Mouse (Mus musculus) ES-E14 (cell line): ENCODE results near the gene Zfp618. TPM values are rescaled to one million over a fixed set of nuclear protein-coding genes. Genes with fewer than 3 reads are reported as not detected.

Experiments
- DNase-seq: peaks from one replicate; pipeline ENCODE4 v3.0.0-alpha.2; 2013; ENCODE audit warnings: low read depth, low spot score
- H3K27ac ChIP-seq: 2 replicates; pipeline ENCODE4 v1.5.1; 2012; ENCODE audit warnings: low read depth, mild to moderate bottlenecking, low read length, moderate library complexity, mixed read lengths; ENCODE audit not compliant: poor library complexity, insufficient read depth, severe bottlenecking
- H3K36me3 ChIP-seq: 2 replicates; pipeline ENCODE4 v1.6.1; 2012; ENCODE audit warnings: mild to moderate bottlenecking, low read length, moderate library complexity, mixed read lengths; ENCODE audit not compliant: control insufficient read depth, poor library complexity, insufficient read depth, severe bottlenecking
- H3K4me1 ChIP-seq, 2 experiments: fragments of 150-350 bp in 1 of 2; sonication (generic) in 1 of 2; 2 replicates each; pipeline ENCODE4 v1.6.1; 2012; ENCODE audit warnings: low read length in 2 of 2, mild to moderate bottlenecking in 1 of 2, mixed read lengths in 1 of 2; ENCODE audit not compliant: control insufficient read depth in 2 of 2, insufficient read depth in 2 of 2, poor library complexity in 1 of 2
- H3K4me3 ChIP-seq, 2 experiments: fragments of 150-350 bp in 1 of 2; sonication (generic) in 1 of 2; 2 replicates each; pipeline ENCODE4 v1.5.1; 2012; ENCODE audit warnings: low read length in 2 of 2, low read depth in 1 of 2, mild to moderate bottlenecking in 1 of 2, mixed read lengths in 1 of 2; ENCODE audit not compliant: insufficient read depth in 1 of 2, poor library complexity in 1 of 2, severe bottlenecking in 1 of 2
- H3K9ac ChIP-seq: 2 replicates; pipeline ENCODE4 v1.6.1; 2012; ENCODE audit warnings: low read depth, mild to moderate bottlenecking, low read length, mixed read lengths; ENCODE audit not compliant: poor library complexity, insufficient read depth, severe bottlenecking
- H3K9me3 ChIP-seq: fragments of 150-350 bp; sonication (generic); 2 replicates; pipeline ENCODE4 v1.6.1; 2012; ENCODE audit warnings: low read depth, mild to moderate bottlenecking, low read length; ENCODE audit not compliant: control insufficient read depth, insufficient read depth
- CHD2 ChIP-seq: IDR thresholded peaks from 2 replicates; pipeline ENCODE4 v1.6.1; 2014; ENCODE audit warnings: mild to moderate bottlenecking, low read depth, low read length, inconsistent platforms
- HCFC1 ChIP-seq: IDR thresholded peaks from 2 replicates; pipeline ENCODE4 v1.6.1; 2012; ENCODE audit warnings: low read length, inconsistent platforms, borderline replicate concordance; ENCODE audit not compliant: insufficient read depth
- MAFK ChIP-seq: IDR thresholded peaks from 2 replicates; pipeline ENCODE4 v1.6.1; 2014; ENCODE audit warnings: mild to moderate bottlenecking, low read depth, low read length, inconsistent platforms; ENCODE audit not compliant: insufficient read depth
- ZC3H11A ChIP-seq: IDR thresholded peaks from 2 replicates; pipeline ENCODE4 v1.6.1; 2012; ENCODE audit warnings: low read depth, mild to moderate bottlenecking, inconsistent platforms, low read length, borderline replicate concordance
- ZNF384 ChIP-seq: IDR thresholded peaks from 2 replicates; pipeline ENCODE4 v1.6.1; 2012; ENCODE audit warnings: low read depth, low read length, inconsistent platforms
- in situ Hi-C, 2 experiments: fragments of 600-800 bp; cut with MboI; formaldehyde crosslinking; loops; one replicate each; pipeline ENCODE4 v1.15.1; 2025; ENCODE audit warnings: low sequenced_read_pairs in 2 of 2, inconsistent platforms in 1 of 2; ENCODE audit not compliant: unreplicated experiment in 2 of 2
- total RNA-seq: library from RNA; depleted of rRNA; stranded (reverse); fragments of 300-350 nt; gene quantifications from 2 replicates; pipeline ENCODE4 v1.2.3, GENCODE M21; 2012

The Zfp618 gene
- total RNA-seq, 1 experiment, result 3.3 TPM

GRCm38 (mm10) chr4:63147268-63147667 is 181.9 kb downstream of the Zfp618 start:
- no peak for TF ChIP-seq ZNF384
- TF ChIP-seq CHD2, result no peak
- no peak for TF ChIP-seq MAFK
- Histone ChIP-seq H3K4me3 (no peak overlapping the region), H3K36me3 (no peaks in the 10 kb centered on the region), H3K9ac (no peak overlapping the region), H3K9me3 (no peaks in the 10 kb centered on the region), H3K27ac (no peak overlapping the region), H3K4me1 (no peaks in the 10 kb centered on the region)
- peak; percentile 31 for DNase-seq
- in situ Hi-C loops, result no loop called here

- in situ Hi-C loops, result no loop called here
- Histone ChIP-seq H3K9ac (no peak overlapping the region), H3K4me3 (no peak overlapping the region), H3K27ac (no peak overlapping the region), H3K36me3 (no peaks in the 10 kb centered on the region), H3K9me3 (no peaks in the 10 kb centered on the region), H3K4me1 (no peaks in the 10 kb centered on the region)
- no peak for DNase-seq
- TF ChIP-seq ZC3H11A, result no peak
- no peak for TF ChIP-seq ZNF384
- TF ChIP-seq HCFC1, result no peak
- TF ChIP-seq CHD2, result no peak
- no peak for TF ChIP-seq MAFK
These were observed 185.8 kb downstream of the Zfp618 start for GRCm38 (mm10) chr4:63151127-63151526.

GRCm38 (mm10) chr4:63154028-63154427 is 188.7 kb downstream of the Zfp618 start:
- in situ Hi-C loops, result no loop called here
- Histone ChIP-seq H3K4me3 (no peak overlapping the region), H3K4me1 (no peaks in the 10 kb centered on the region), H3K36me3 (no peaks in the 10 kb centered on the region), H3K9me3 (no peaks in the 10 kb centered on the region), H3K27ac (no peak overlapping the region), H3K9ac (no peak overlapping the region)
- no peak for DNase-seq
- TF ChIP-seq CHD2 (no peak), ZNF384 (no peak)

GRCm38 (mm10) chr4:63154699-63155098 is 189.3 kb downstream of the Zfp618 start, which contains the start of gene Ambp:
Ambp (minus strand) TSS chr4:63154799.
- in situ Hi-C loops, result loop anchor here in 1 of 2 experiments (5.0 kb wide), 1 partner anchor 163 kb away; no protein-coding TSS in a partner anchor
- DNase-seq, result no peak
- Histone ChIP-seq H3K4me3 (no peak within 1 kb of the TSS), H3K27ac (no peak within 1 kb of the TSS), H3K36me3 (no peaks in the 10 kb centered on the region), H3K9me3 (no peaks in the 10 kb centered on the region), H3K4me1 (no peaks in the 10 kb centered on the region), H3K9ac (no peak within 1 kb of the TSS)
- TF ChIP-seq ZC3H11A (no peak), MAFK (no peak), HCFC1 (no peak), ZNF384 (no peak), CHD2 (no peak)

GRCm38 (mm10) chr4:63155596-63155995 is 190.2 kb downstream of the Zfp618 start:
- no peaks in the 10 kb centered on the region for H3K36me3 ChIP-seq
- H3K4me1 ChIP-seq, result no peaks in the 10 kb centered on the region
- TF ChIP-seq ZNF384 (no peak), HCFC1 (no peak), ZC3H11A (no peak), MAFK (no peak), CHD2 (no peak)
- H3K9me3 ChIP-seq, result no peaks in the 10 kb centered on the region
- no peak overlapping the region for H3K9ac ChIP-seq
- no peak for DNase-seq
- in situ Hi-C loops, result loop anchor here in 1 of 2 experiments (5.0 kb wide), 1 partner anchor 162 kb away; no protein-coding TSS in a partner anchor
- H3K4me3 ChIP-seq, result no peak overlapping the region
- no peak overlapping the region for H3K27ac ChIP-seq
